Mouse (Mus musculus): ENCODE measurements around the gene Mib2. TPM values are rescaled to one million over a fixed set of nuclear protein-coding genes. Genes with fewer than 3 reads are reported as not detected.
"Not testable (repeated sequence)": the region's sequence is repeated elsewhere in the genome, so short reads cannot be mapped to it uniquely, and the experiment has no call there.

The Mib2 gene
- polyA plus RNA-seq, 1 experiment from 2014 or later, result 12.8 TPM

GRCm38 (mm10) chr4:155683670-155684277 is 14.8 kb upstream of the Mib2 start:
- not testable (repeated sequence) for H3K9ac ChIP-seq (ENCODE audit: low read length); H3K4me1 ChIP-seq (ENCODE audit: control insufficient read depth, insufficient read depth, low read length); ATAC-seq (ENCODE audit: low FRiP score); H3K4me2 ChIP-seq; H3K36me3 ChIP-seq (ENCODE audit: control insufficient read depth, insufficient read depth, low read length); H3K9me3 ChIP-seq (ENCODE audit: control insufficient read depth, low read length); H3K27me3 ChIP-seq (ENCODE audit: control insufficient read depth, insufficient read depth, low read length); H3K4me3 ChIP-seq (ENCODE audit: low read depth, low read length); H3K27ac ChIP-seq (ENCODE audit: low read depth, low read length); DNase-seq (ENCODE audit: low spot score, missing footprints)
- WGBS, result 92% methylated on average over 16 of the region's 19 CpGs

GRCm38 (mm10) chr4:155675991-155676390 is 7.0 kb upstream of the Mib2 start:
- H3K27me3 ChIP-seq (ENCODE audit: control insufficient read depth, insufficient read depth, low read length), result no peaks in the 10 kb centered on the region
- no peak overlapping the region for H3K4me3 ChIP-seq (ENCODE audit: low read depth, low read length)
- ATAC-seq (ENCODE audit: low FRiP score) (no peak), DNase-seq (ENCODE audit: low spot score, missing footprints) (no peak)
- no peaks in the 10 kb centered on the region for H3K9me3 ChIP-seq (ENCODE audit: control insufficient read depth, low read length)
- no peak overlapping the region for H3K4me2 ChIP-seq
- no peak overlapping the region for H3K9ac ChIP-seq (ENCODE audit: low read length)
- H3K27ac ChIP-seq (ENCODE audit: low read depth, low read length), result no peak overlapping the region
- WGBS, result 87% methylated on average over 2 of the region's 2 CpGs
- H3K4me1 ChIP-seq (ENCODE audit: control insufficient read depth, insufficient read depth, low read length), result no peaks in the 10 kb centered on the region
- H3K36me3 ChIP-seq (ENCODE audit: control insufficient read depth, insufficient read depth, low read length), result no peaks in the 10 kb centered on the region

GRCm38 (mm10) chr4:155672082-155672481 is 3.1 kb upstream of the Mib2 start:
- no peaks in the 10 kb centered on the region for H3K9me3 ChIP-seq (ENCODE audit: control insufficient read depth, low read length)
- H3K9ac ChIP-seq (ENCODE audit: low read length), result no peak overlapping the region
- H3K36me3 ChIP-seq (ENCODE audit: control insufficient read depth, insufficient read depth, low read length), result no peaks in the 10 kb centered on the region
- H3K27me3 ChIP-seq (ENCODE audit: control insufficient read depth, insufficient read depth, low read length), result no peaks in the 10 kb centered on the region
- no peak for DNase-seq (ENCODE audit: low spot score, missing footprints)
- no peak overlapping the region for H3K4me3 ChIP-seq (ENCODE audit: low read depth, low read length)
- no peak overlapping the region for H3K27ac ChIP-seq (ENCODE audit: low read depth, low read length)
- H3K4me1 ChIP-seq (ENCODE audit: control insufficient read depth, insufficient read depth, low read length), result peaks cover 6% of the 10 kb centered on the region; the same call in 1 of the 2 replicates
- ATAC-seq (ENCODE audit: low FRiP score), result no peak
- H3K4me2 ChIP-seq, result no peak overlapping the region
- 73% methylated on average over 2 of the region's 2 CpGs for WGBS

DNA sequence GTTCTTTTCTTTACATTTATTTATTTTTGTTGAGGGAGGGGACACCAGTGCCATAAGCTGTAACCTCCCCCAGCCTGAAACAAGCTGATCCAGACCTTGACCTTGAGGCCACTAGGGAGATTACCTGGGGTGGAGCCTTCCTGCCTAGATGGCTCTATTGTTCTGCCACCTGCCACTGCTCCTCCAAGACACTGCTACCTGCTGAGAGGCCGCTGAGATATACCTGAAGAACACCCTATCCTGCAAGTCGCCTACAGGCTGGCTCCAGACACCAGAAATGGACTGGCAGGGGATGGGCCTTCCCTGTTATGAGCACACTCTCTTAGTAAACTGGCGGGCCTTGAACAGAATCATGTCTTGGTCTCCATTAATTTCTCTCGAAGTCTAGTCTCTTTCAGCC is 1.2 kb upstream of the Mib2 start:
- not testable (repeated sequence) for H3K27ac ChIP-seq (ENCODE audit: low read depth, low read length); H3K36me3 ChIP-seq (ENCODE audit: control insufficient read depth, insufficient read depth, low read length); H3K9me3 ChIP-seq (ENCODE audit: control insufficient read depth, low read length); H3K9ac ChIP-seq (ENCODE audit: low read length); ATAC-seq (ENCODE audit: low FRiP score); H3K27me3 ChIP-seq (ENCODE audit: control insufficient read depth, insufficient read depth, low read length); H3K4me1 ChIP-seq (ENCODE audit: control insufficient read depth, insufficient read depth, low read length); DNase-seq (ENCODE audit: low spot score, missing footprints); H3K4me2 ChIP-seq; H3K4me3 ChIP-seq (ENCODE audit: low read depth, low read length)
- 46% methylated on average over 4 of the region's 4 CpGs for WGBS

GRCm38 (mm10) chr4:155669598-155670075 is 639 bp upstream of the Mib2 start:
- Histone ChIP-seq H3K27ac (ENCODE audit: low read depth, low read length) (no peak overlapping the region), H3K27me3 (ENCODE audit: control insufficient read depth, insufficient read depth, low read length) (no peaks in the 10 kb centered on the region), H3K4me1 (ENCODE audit: control insufficient read depth, insufficient read depth, low read length) (peaks cover 6% of the 10 kb centered on the region; the same call in 1 of the 2 replicates), H3K9me3 (ENCODE audit: control insufficient read depth, low read length) (no peaks in the 10 kb centered on the region), H3K4me2 (peak overlapping the region; percentile 84), H3K36me3 (ENCODE audit: control insufficient read depth, insufficient read depth, low read length) (no peaks in the 10 kb centered on the region), H3K9ac (ENCODE audit: low read length) (peak overlapping the region; percentile 78; the same call in 1 of the 2 replicates), H3K4me3 (ENCODE audit: low read depth, low read length) (peak overlapping the region; percentile 79)
- no peak for DNase-seq (ENCODE audit: low spot score, missing footprints)
- ATAC-seq (ENCODE audit: low FRiP score), result no peak; the same call in 1 of the 2 replicates
- 2% methylated on average over 8 of the region's 8 CpGs for WGBS

GRCm38 (mm10) chr4:155666903-155667302 is 2.1 kb downstream of the Mib2 start:
- no peaks in the 10 kb centered on the region for H3K36me3 ChIP-seq (ENCODE audit: control insufficient read depth, insufficient read depth, low read length)
- peaks cover 6% of the 10 kb centered on the region; the same call in 1 of the 2 replicates for H3K4me1 ChIP-seq (ENCODE audit: control insufficient read depth, insufficient read depth, low read length)
- no peak overlapping the region for H3K4me2 ChIP-seq
- DNase-seq (ENCODE audit: low spot score, missing footprints) (no peak), ATAC-seq (ENCODE audit: low FRiP score) (no peak)
- H3K9me3 ChIP-seq (ENCODE audit: control insufficient read depth, low read length), result no peaks in the 10 kb centered on the region
- H3K4me3 ChIP-seq (ENCODE audit: low read depth, low read length), result no peak overlapping the region
- H3K9ac ChIP-seq (ENCODE audit: low read length), result no peak overlapping the region
- no peaks in the 10 kb centered on the region for H3K27me3 ChIP-seq (ENCODE audit: control insufficient read depth, insufficient read depth, low read length)
- H3K27ac ChIP-seq (ENCODE audit: low read depth, low read length), result no peak overlapping the region

DNA sequence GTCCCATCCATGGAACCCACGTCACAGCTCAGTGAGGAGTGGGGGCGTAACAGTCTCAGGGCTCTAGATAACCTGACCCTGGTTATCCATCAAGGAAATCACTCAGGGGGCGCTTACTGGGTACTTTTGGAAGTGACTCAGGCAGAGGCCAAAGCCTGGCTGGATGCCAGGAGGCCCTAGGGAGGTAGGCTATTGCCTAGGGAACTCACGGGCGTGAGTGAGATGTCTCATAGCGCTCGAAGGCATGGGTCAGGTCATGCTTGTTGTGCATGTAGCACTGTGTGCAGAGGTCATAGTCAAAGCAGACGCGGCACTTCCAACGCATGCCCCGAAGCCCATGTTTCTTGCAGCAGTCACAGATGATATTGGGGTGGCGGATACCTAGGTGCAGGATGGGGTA is 8.4 kb downstream of the Mib2 start:
- WGBS, result 90% methylated on average over 12 of the region's 12 CpGs
- Histone ChIP-seq H3K4me3 (ENCODE audit: low read depth, low read length) (no peak overlapping the region), H3K27me3 (ENCODE audit: control insufficient read depth, insufficient read depth, low read length) (peaks cover 7% of the 10 kb centered on the region), H3K9ac (ENCODE audit: low read length) (no peak overlapping the region), H3K4me1 (ENCODE audit: control insufficient read depth, insufficient read depth, low read length) (no peaks in the 10 kb centered on the region), H3K27ac (ENCODE audit: low read depth, low read length) (no peak overlapping the region), H3K9me3 (ENCODE audit: control insufficient read depth, low read length) (no peaks in the 10 kb centered on the region), H3K36me3 (ENCODE audit: control insufficient read depth, insufficient read depth, low read length) (no peaks in the 10 kb centered on the region), H3K4me2 (no peak overlapping the region)
- no peak for ATAC-seq (ENCODE audit: low FRiP score)
- no peak for DNase-seq (ENCODE audit: low spot score, missing footprints)

GRCm38 (mm10) chr4:155658961-155659360 is 10.0 kb downstream of the Mib2 start:
- 92% methylated on average over 8 of the region's 10 CpGs for WGBS

DNA sequence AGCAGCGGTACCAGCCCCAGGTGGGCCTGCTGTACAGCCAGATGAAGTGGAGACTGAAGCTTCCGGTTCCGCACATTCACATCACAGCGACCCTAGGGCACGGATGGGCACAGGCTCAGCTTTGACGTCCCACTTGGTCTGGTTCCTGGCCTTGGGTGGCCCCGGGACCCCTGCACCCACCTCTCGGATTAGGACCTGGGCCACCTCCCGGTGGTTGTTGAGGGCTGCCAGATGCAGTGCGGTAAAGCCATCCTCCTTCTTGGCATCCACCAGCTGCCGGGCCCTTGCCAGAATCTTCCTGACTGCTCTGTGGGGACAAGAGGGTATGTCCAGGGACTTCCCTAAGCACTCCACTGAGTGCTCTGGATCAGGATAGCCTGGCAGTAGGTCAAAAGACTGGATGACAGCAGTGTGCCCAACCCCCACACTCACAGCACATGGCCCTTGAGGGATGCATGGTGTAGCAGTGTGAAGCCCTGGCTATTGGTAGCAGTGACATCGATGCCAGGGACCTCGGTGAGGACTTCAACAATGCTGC is 12.7 kb downstream of the Mib2 start:
- ATAC-seq (ENCODE audit: low FRiP score) (no peak), DNase-seq (ENCODE audit: low spot score, missing footprints) (no peak)
- Histone ChIP-seq H3K9ac (ENCODE audit: low read length) (no peak overlapping the region), H3K36me3 (ENCODE audit: control insufficient read depth, insufficient read depth, low read length) (peaks cover under 1% of the 10 kb centered on the region; the same call in 1 of the 2 replicates), H3K4me3 (ENCODE audit: low read depth, low read length) (no peak overlapping the region), H3K9me3 (ENCODE audit: control insufficient read depth, low read length) (no peaks in the 10 kb centered on the region), H3K4me1 (ENCODE audit: control insufficient read depth, insufficient read depth, low read length) (peaks cover 23% of the 10 kb centered on the region), H3K27me3 (ENCODE audit: control insufficient read depth, insufficient read depth, low read length) (peaks cover 50% of the 10 kb centered on the region), H3K27ac (ENCODE audit: low read depth, low read length) (no peak overlapping the region), H3K4me2 (no peak overlapping the region)
- 92% methylated on average over 13 of the region's 13 CpGs for WGBS

More at GRCm38 (mm10) chr4:155658961-155659360, 10.0 kb downstream of the Mib2 start:
- Histone ChIP-seq H3K4me1 (ENCODE audit: control insufficient read depth, insufficient read depth, low read length) (peaks cover 10% of the 10 kb centered on the region), H3K4me2 (no peak overlapping the region), H3K36me3 (ENCODE audit: control insufficient read depth, insufficient read depth, low read length) (no peaks in the 10 kb centered on the region), H3K9me3 (ENCODE audit: control insufficient read depth, low read length) (no peaks in the 10 kb centered on the region), H3K9ac (ENCODE audit: low read length) (no peak overlapping the region), H3K27ac (ENCODE audit: low read depth, low read length) (no peak overlapping the region), H3K27me3 (ENCODE audit: control insufficient read depth, insufficient read depth, low read length) (peaks cover 24% of the 10 kb centered on the region), H3K4me3 (ENCODE audit: low read depth, low read length) (no peak overlapping the region)
- DNase-seq (ENCODE audit: low spot score, missing footprints) (no peak), ATAC-seq (ENCODE audit: low FRiP score) (no peak)

All from midbrain, embryonic 11.5 days (tissue).